Mouse (Mus musculus): ENCODE measurements at regions not wholly inside any gene's neighbourhood (a gene's known extent, or its start where the extent isn't known, plus 50 kb on each side); places are given as distances from the start of the nearest gene placed in this dataset.
A peak's percentile ranks its signal among the peaks of the same experiment; 100 is the strongest.

DNA sequence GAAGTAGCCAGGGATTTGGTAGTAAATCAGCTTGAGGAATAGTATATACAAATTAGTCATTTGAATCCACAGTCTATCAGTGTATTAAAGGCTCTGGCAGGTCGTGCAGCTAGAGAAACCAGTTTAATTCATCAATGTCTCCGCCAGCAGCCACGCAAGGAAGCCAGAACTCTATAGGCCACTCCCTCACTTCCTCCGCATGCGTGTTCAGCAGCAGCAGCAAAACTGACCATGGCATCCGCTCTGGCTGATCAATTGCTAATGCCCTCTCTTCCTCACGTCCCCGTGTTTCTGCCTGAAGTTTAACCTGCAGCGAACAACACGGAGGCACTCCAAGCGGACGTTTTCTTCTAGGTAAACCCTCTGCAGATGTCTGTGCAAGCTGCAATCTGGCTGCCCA lies 564.2 kb upstream of the Gm19410 start:
- Histone ChIP-seq H3K27me3 (ENCODE audit: control insufficient read depth, insufficient read depth, low read length) (no peaks in the 10 kb centered on the region), H3K4me1 (ENCODE audit: control insufficient read depth, insufficient read depth, insufficient read length, low read length) (0 out of 2 replicates have a peak, but pooled peaks cover 2% of the 10 kb centered on the region), H3K27ac (ENCODE audit: insufficient read depth, low read depth, low read length) (no peak overlapping the region), H3K4me3 (ENCODE audit: low read depth, low read length) (no peak overlapping the region), H3K36me3 (ENCODE audit: control insufficient read depth, insufficient read depth, low read length) (no peaks in the 10 kb centered on the region)
- no peak for TF ChIP-seq POLR2A (IDR thresholded peaks at IDR 0.05; ENCODE audit: low read depth, low read length)
- no peak for TF ChIP-seq CTCF (IDR thresholded peaks at IDR 0.05; ENCODE audit: extremely low read depth, insufficient read length, insufficient replicate concordance, low read depth, low read length)
- WGBS: 38% methylated on average over 12 of the region's 12 CpGs

- H3K27me3 ChIP-seq (ENCODE audit: control insufficient read depth, insufficient read depth, low read length): no peaks in the 10 kb centered on the region
- TF ChIP-seq POLR2A (IDR thresholded peaks at IDR 0.05; ENCODE audit: low read depth, low read length) (no peak), CTCF (IDR thresholded peaks at IDR 0.05; ENCODE audit: extremely low read depth, insufficient read length, insufficient replicate concordance, low read depth, low read length) (no peak)
- no peak overlapping the region for H3K27ac ChIP-seq (ENCODE audit: insufficient read depth, low read depth, low read length)
- no peak overlapping the region for H3K4me3 ChIP-seq (ENCODE audit: low read depth, low read length)
- 63% methylated on average over 15 of the region's 15 CpGs for WGBS
- H3K4me1 ChIP-seq (ENCODE audit: control insufficient read depth, insufficient read depth, insufficient read length, low read length): 0 out of 2 replicates have a peak, but pooled peaks cover 2% of the 10 kb centered on the region
- H3K36me3 ChIP-seq (ENCODE audit: control insufficient read depth, insufficient read depth, low read length): no peaks in the 10 kb centered on the region
These were observed 560.6 kb upstream of the Gm19410 start for GRCm38 (mm10) chr8:35204971-35205370.

- no peak overlapping the region for H3K27ac ChIP-seq (ENCODE audit: insufficient read depth, low read depth, low read length)
- no peak overlapping the region for H3K4me3 ChIP-seq (ENCODE audit: low read depth, low read length)
- 7% methylated on average over 8 of the region's 8 CpGs for WGBS
- 0 out of 2 replicates have a peak, but pooled peaks cover 2% of the 10 kb centered on the region for H3K4me1 ChIP-seq (ENCODE audit: control insufficient read depth, insufficient read depth, insufficient read length, low read length)
- H3K36me3 ChIP-seq (ENCODE audit: control insufficient read depth, insufficient read depth, low read length): no peaks in the 10 kb centered on the region
- TF ChIP-seq POLR2A (IDR thresholded peaks at IDR 0.05; ENCODE audit: low read depth, low read length) (no peak), CTCF (IDR thresholded peaks at IDR 0.05; ENCODE audit: extremely low read depth, insufficient read length, insufficient replicate concordance, low read depth, low read length) (peak; percentile 48; the same call in 1 of the 2 replicates)
- no peaks in the 10 kb centered on the region for H3K27me3 ChIP-seq (ENCODE audit: control insufficient read depth, insufficient read depth, low read length)
These were observed 560.1 kb upstream of the Gm19410 start for GRCm38 (mm10) chr8:35205536-35205935.

- WGBS: 11% methylated on average over 6 of the region's 6 CpGs
These were observed 559.3 kb upstream of the Gm19410 start for GRCm38 (mm10) chr8:35206271-35206670.

DNA sequence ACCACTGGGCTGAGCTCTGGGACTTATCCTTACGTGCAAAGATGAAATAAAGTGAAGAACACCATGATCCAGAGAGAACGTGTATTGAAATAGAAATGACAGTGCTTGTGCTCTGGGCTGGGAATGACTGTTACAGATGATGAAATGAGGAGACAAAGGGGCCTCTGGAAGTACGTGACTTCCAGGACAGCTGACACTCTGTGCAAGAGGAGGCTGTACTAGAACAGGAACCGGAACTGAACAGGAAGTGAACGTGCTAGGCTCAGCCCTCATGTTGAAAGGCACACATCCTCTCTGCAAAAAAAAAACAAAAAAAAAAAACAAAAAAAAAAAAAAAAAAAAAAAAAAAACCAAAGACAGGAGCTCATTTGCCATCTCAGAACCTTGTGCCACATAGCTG lies 557.2 kb upstream of the Gm19410 start:
- Histone ChIP-seq H3K36me3 (ENCODE audit: control insufficient read depth, insufficient read depth, low read length) (no peaks in the 10 kb centered on the region), H3K27me3 (ENCODE audit: control insufficient read depth, insufficient read depth, low read length) (no peaks in the 10 kb centered on the region), H3K4me3 (ENCODE audit: low read depth, low read length) (no peak overlapping the region), H3K27ac (ENCODE audit: insufficient read depth, low read depth, low read length) (no peak overlapping the region), H3K4me1 (ENCODE audit: control insufficient read depth, insufficient read depth, insufficient read length, low read length) (0 out of 2 replicates have a peak, but pooled peaks cover 2% of the 10 kb centered on the region)
- WGBS: 82% methylated on average over 5 of the region's 5 CpGs
- TF ChIP-seq CTCF (IDR thresholded peaks at IDR 0.05; ENCODE audit: extremely low read depth, insufficient read length, insufficient replicate concordance, low read depth, low read length) (no peak), POLR2A (IDR thresholded peaks at IDR 0.05; ENCODE audit: low read depth, low read length) (no peak)

More at GRCm38 (mm10) chr8:35206271-35206670, 559.3 kb upstream of the Gm19410 start:
- H3K27me3 ChIP-seq (ENCODE audit: control insufficient read depth, insufficient read depth, low read length): no peaks in the 10 kb centered on the region
- H3K36me3 ChIP-seq (ENCODE audit: control insufficient read depth, insufficient read depth, low read length): no peaks in the 10 kb centered on the region
- H3K4me1 ChIP-seq (ENCODE audit: control insufficient read depth, insufficient read depth, insufficient read length, low read length): 0 out of 2 replicates have a peak, but pooled peaks cover 2% of the 10 kb centered on the region
- no peak overlapping the region for H3K4me3 ChIP-seq (ENCODE audit: low read depth, low read length)
- TF ChIP-seq CTCF (IDR thresholded peaks at IDR 0.05; ENCODE audit: extremely low read depth, insufficient read length, insufficient replicate concordance, low read depth, low read length): no peak
- TF ChIP-seq POLR2A (IDR thresholded peaks at IDR 0.05; ENCODE audit: low read depth, low read length): no peak
- no peak overlapping the region for H3K27ac ChIP-seq (ENCODE audit: insufficient read depth, low read depth, low read length)

- 70% methylated on average over 10 of the region's 10 CpGs for WGBS
- no peaks in the 10 kb centered on the region for H3K4me1 ChIP-seq (ENCODE audit: control insufficient read depth, insufficient read depth, insufficient read length, low read length)
- TF ChIP-seq CTCF (IDR thresholded peaks at IDR 0.05; ENCODE audit: extremely low read depth, insufficient read length, insufficient replicate concordance, low read depth, low read length): no peak
- no peak for TF ChIP-seq POLR2A (IDR thresholded peaks at IDR 0.05; ENCODE audit: low read depth, low read length)
- no peak overlapping the region for H3K4me3 ChIP-seq (ENCODE audit: low read depth, low read length)
- no peaks in the 10 kb centered on the region for H3K27me3 ChIP-seq (ENCODE audit: control insufficient read depth, insufficient read depth, low read length)
- H3K36me3 ChIP-seq (ENCODE audit: control insufficient read depth, insufficient read depth, low read length): no peaks in the 10 kb centered on the region
- H3K27ac ChIP-seq (ENCODE audit: insufficient read depth, low read depth, low read length): no peak overlapping the region
These were observed 553.8 kb upstream of the Gm19410 start for GRCm38 (mm10) chr8:35211506-35212452.

DNA sequence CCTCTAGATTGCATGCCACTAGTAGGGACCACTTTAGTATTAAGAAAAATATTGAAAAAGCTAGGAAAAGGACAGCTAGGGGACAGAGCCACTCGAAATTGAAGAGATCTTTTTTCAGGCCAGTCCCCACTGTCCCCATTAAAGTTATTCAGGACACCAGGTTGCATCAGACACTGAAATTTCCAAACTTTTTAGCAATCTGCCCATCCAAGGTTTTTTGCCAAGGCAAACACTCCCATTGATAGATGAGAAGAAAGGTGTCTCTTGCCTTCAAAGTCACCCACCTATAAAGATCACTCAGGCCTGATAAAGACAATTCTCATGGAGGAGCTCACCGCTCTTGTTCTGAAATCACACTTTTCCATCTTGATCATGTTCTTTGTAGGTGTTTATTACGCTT lies 552.1 kb upstream of the Gm19410 start:
- 79% methylated on average over 3 of the region's 3 CpGs for WGBS
- Histone ChIP-seq H3K4me1 (ENCODE audit: control insufficient read depth, insufficient read depth, insufficient read length, low read length) (no peaks in the 10 kb centered on the region), H3K4me3 (ENCODE audit: low read depth, low read length) (no peak overlapping the region), H3K27me3 (ENCODE audit: control insufficient read depth, insufficient read depth, low read length) (no peaks in the 10 kb centered on the region), H3K36me3 (ENCODE audit: control insufficient read depth, insufficient read depth, low read length) (no peaks in the 10 kb centered on the region), H3K27ac (ENCODE audit: insufficient read depth, low read depth, low read length) (no peak overlapping the region)
- TF ChIP-seq POLR2A (IDR thresholded peaks at IDR 0.05; ENCODE audit: low read depth, low read length) (no peak), CTCF (IDR thresholded peaks at IDR 0.05; ENCODE audit: extremely low read depth, insufficient read length, insufficient replicate concordance, low read depth, low read length) (no peak)
